ENCODE assay signal across 8 mouse cellular contexts in genomic region chr15:25364160-25364818, GRCm38 (mm10). TPM values are rescaled to one million over a fixed set of nuclear protein-coding genes. Genes with fewer than 3 reads are reported as not detected.
DNase-seq lines count a peak whose midpoint lies in the region; ATAC-seq and TF ChIP-seq lines count a peak whose summit lies in the region.

No protein-coding gene starts in this region.

- DNase-seq in layer of hippocampus, adult 2 months (ENCODE audit: low spot score in 2 of 2), result no peak
- no peak for DNase-seq in layer of hippocampus, postnatal 36 days
- DNase-seq in heart, postnatal 0 days (ENCODE audit: low spot score), result no peak
- peak; percentile 56 for DNase-seq in limb, embryonic 10.5 days (ENCODE audit: low spot score)
- DNase-seq in layer of hippocampus, adult 9-10 months (ENCODE audit: low spot score), result no peak

- H3K9me3 ChIP-seq in heart, postnatal 0 days (replicated peaks; ENCODE audit: control insufficient read depth, low read length), result no peaks in the 10 kb centered on the region
- H3K9me3 ChIP-seq in limb, embryonic 10.5 days (replicated peaks), result no peaks in the 10 kb centered on the region

- H3K4me2 ChIP-seq in heart, postnatal 0 days (ENCODE audit: low read depth, low read length), result peak overlapping the region; percentile 74
- no peak overlapping the region for H3K4me2 ChIP-seq in myocyte (ENCODE audit: low read depth)

- peak overlapping the region; percentile 67 for H3K27ac ChIP-seq in layer of hippocampus, adult 2 months
- H3K27ac ChIP-seq in heart, postnatal 0 days (ENCODE audit: low read depth), result peak overlapping the region; percentile 24; the same call in 1 of the 2 replicates
- H3K27ac ChIP-seq in limb, embryonic 10.5 days, result peak overlapping the region; percentile 83

- no peak overlapping the region for H3ac ChIP-seq in myocyte (ENCODE audit: control insufficient read depth, insufficient read length)

- 14% methylated on average over 67 of the region's 97 CpGs for WGBS in heart, postnatal 0 days
- WGBS in limb, embryonic 10.5 days, result 24% methylated on average over 97 of the region's 97 CpGs

- no peak for TF ChIP-seq EP300 in heart, postnatal 0 days (IDR thresholded peaks at IDR 0.05; ENCODE audit: low read depth)

- H3K36me3 ChIP-seq in heart, postnatal 0 days (replicated peaks; ENCODE audit: control insufficient read depth, insufficient read depth, low read length), result no peaks in the 10 kb centered on the region
- H3K36me3 ChIP-seq in limb, embryonic 10.5 days, result peaks cover 29% of the 10 kb centered on the region
- peaks cover 21% of the 10 kb centered on the region for H3K36me3 ChIP-seq in myocyte (ENCODE audit: control insufficient read depth, insufficient read depth)

- ATAC-seq in common myeloid progenitor, adult 5-6 weeks (replicated peaks; ENCODE audit: low read depth, poor library complexity, severe bottlenecking), result peak; percentile 68
- peak; percentile 67 for ATAC-seq in heart, postnatal 0 days (ENCODE audit: insufficient read depth, low read depth)
- no peak for ATAC-seq in activated CD4-positive, CD25-positive, alpha-beta regulatory T cell, adult 4 months

- H3K79me2 ChIP-seq in myocyte (ENCODE audit: control insufficient read depth, insufficient read depth), result peaks cover 30% of the 10 kb centered on the region

- H3K27me3 ChIP-seq in heart, postnatal 0 days (ENCODE audit: control insufficient read depth, insufficient read depth, low read length), result 0 out of 2 replicates have a peak, but pooled peaks cover 4% of the 10 kb centered on the region
- H3K27me3 ChIP-seq in limb, embryonic 10.5 days (ENCODE audit: low read depth, poor library complexity, severe bottlenecking), result no peaks in the 10 kb centered on the region
- no peaks in the 10 kb centered on the region for H3K27me3 ChIP-seq in myocyte (ENCODE audit: control insufficient read depth, insufficient read depth, insufficient read length)

- no peaks in the 10 kb centered on the region for H3K4me1 ChIP-seq in heart, postnatal 0 days (ENCODE audit: control insufficient read depth, insufficient read depth)
- peaks cover 17% of the 10 kb centered on the region for H3K4me1 ChIP-seq in limb, embryonic 10.5 days

- TF ChIP-seq POLR2A in myocyte (IDR thresholded peaks at IDR 0.05; ENCODE audit: insufficient read length, low read depth), result peak; percentile 3

- H3K9ac ChIP-seq in heart, postnatal 0 days (replicated peaks; ENCODE audit: low read depth, low read length), result peak overlapping the region; percentile 61

- peak overlapping the region; percentile 30; the same call in 1 of the 2 replicates for H3K4me3 ChIP-seq in layer of hippocampus, adult 2 months
- peak overlapping the region; percentile 52 for H3K4me3 ChIP-seq in heart, postnatal 0 days (ENCODE audit: low read depth, low read length)
- H3K4me3 ChIP-seq in limb, embryonic 10.5 days, result peak overlapping the region; percentile 43
- H3K4me3 ChIP-seq in myocyte, result no peak overlapping the region

- TF ChIP-seq CTCF in layer of hippocampus, adult 2 months (conservative IDR thresholded peaks at IDR 0.05), result no peak
- TF ChIP-seq CTCF in heart, postnatal 0 days (IDR thresholded peaks at IDR 0.05; ENCODE audit: low read depth), result no peak

TF ChIP-seq in myocyte, 11 proteins besides CTCF, POLR2A, EP300 and RAD21:
- TF ChIP-seq MAX (IDR thresholded peaks at IDR 0.05; ENCODE audit: low read depth) (no peak), TCF3 (IDR thresholded peaks at IDR 0.05; ENCODE audit: insufficient read length, low read depth) (no peak), TCF12 (IDR thresholded peaks at IDR 0.05; ENCODE audit: insufficient read depth, poor library complexity, severe bottlenecking) (no peak), MYOD1 (IDR thresholded peaks at IDR 0.05; ENCODE audit: control insufficient read depth in 1 of 3, insufficient read length in 2 of 3, low read depth in 2 of 3) (no peak), MYOG (IDR thresholded peaks at IDR 0.05; ENCODE audit: control insufficient read depth in 1 of 3, insufficient read depth in 1 of 3, insufficient read length in 2 of 3, low read depth in 2 of 3) (no peak), USF1 (IDR thresholded peaks at IDR 0.05; ENCODE audit: low read depth) (no peak), POLR2AphosphoS2 (IDR thresholded peaks at IDR 0.05; ENCODE audit: insufficient read length, low read depth) (no peak), E2F4 (IDR thresholded peaks at IDR 0.05; ENCODE audit: insufficient read depth) (no peak), SRF (IDR thresholded peaks at IDR 0.05; ENCODE audit: control insufficient read depth, insufficient read length, low read depth) (no peak), REST (IDR thresholded peaks at IDR 0.05; ENCODE audit: insufficient read depth, insufficient read length) (no peak), CEBPB (IDR thresholded peaks at IDR 0.05; ENCODE audit: insufficient read depth, poor library complexity, severe bottlenecking) (no peak)

RNA-seq across cellular contexts. Expression of gene Basp1, which starts 49.3 kb away (rescaled TPM):
- total RNA-seq in layer of hippocampus, adult 2 months (2021), result 100 to 1,000 TPM; 576 to 634 TPM
- total RNA-seq in layer of hippocampus, postnatal 36 days (2021), result 100 to 1,000 TPM; 596 to 663 TPM
- total RNA-seq in common myeloid progenitor, adult 5-6 weeks (2017), result 18.6 and 22.4 TPM in 2 replicates
- total RNA-seq in heart, postnatal 0 days (2014; rRNA removed; ENCODE audit: low replicate concordance), result 2.9 and 7.9 TPM in 2 replicates
- polyA plus RNA-seq in heart, postnatal 0 days (2015; fragmentation: Nextera tagmentation; extraction: Ambion mirVana), result 2.8 and 2.9 TPM in 2 replicates
- polyA plus RNA-seq in limb, embryonic 10.5 days (2016; fragmentation: Nextera tagmentation; extraction: Ambion mirVana), result 41.1 and 43.1 TPM in 2 replicates
- polyA plus RNA-seq in myocyte (2012; fragmentation: generic; extraction: Trizol), result 103 TPM
- polyA plus RNA-seq in activated CD4-positive, CD25-positive, alpha-beta regulatory T cell, adult 4 months (2017; shearing (Covaris generic)), result not detected

Comparison
In these comparisons a context has a peak if more than half of its experiments do, and no peak if none do; other contexts are left out.
1. H3K27ac ChIP-seq: peak in every context shown above with its lines; median percentile 83 in limb, embryonic 10.5 days; 67 in layer of hippocampus, adult 2 months; 24 in heart, postnatal 0 days.
2. RNA of gene Basp1, which starts 49.3 kb away (total RNA-seq): 596 to 663 TPM in layer of hippocampus, postnatal 36 days and 576 to 634 TPM in layer of hippocampus, adult 2 months; 18.6 to 22.4 TPM in common myeloid progenitor, adult 5-6 weeks and 2.9 to 7.9 TPM in heart, postnatal 0 days; every median in the first group is over 10 times any median in the second.